Mouse (Mus musculus): ENCODE results near the gene Prkar1a.

- no peak for TF ChIP-seq POLR2A (IDR thresholded peaks at IDR 0.05; ENCODE audit: extremely low read depth, insufficient read depth, low read length)
- TF ChIP-seq CTCF (IDR thresholded peaks at IDR 0.05; ENCODE audit: extremely low read depth, insufficient read depth, low read length): no peak
These were observed 36.2 kb upstream of the Prkar1a start for GRCm38 (mm10) chr11:109612871-109613529.
